Mouse (Mus musculus): ENCODE results near the gene Celf2. TPM values are rescaled to one million over a fixed set of nuclear protein-coding genes. Genes with fewer than 3 reads are reported as not detected.

Gene Celf2
- polyA plus RNA-seq, 1 experiment, result 17.4 TPM

DNA sequence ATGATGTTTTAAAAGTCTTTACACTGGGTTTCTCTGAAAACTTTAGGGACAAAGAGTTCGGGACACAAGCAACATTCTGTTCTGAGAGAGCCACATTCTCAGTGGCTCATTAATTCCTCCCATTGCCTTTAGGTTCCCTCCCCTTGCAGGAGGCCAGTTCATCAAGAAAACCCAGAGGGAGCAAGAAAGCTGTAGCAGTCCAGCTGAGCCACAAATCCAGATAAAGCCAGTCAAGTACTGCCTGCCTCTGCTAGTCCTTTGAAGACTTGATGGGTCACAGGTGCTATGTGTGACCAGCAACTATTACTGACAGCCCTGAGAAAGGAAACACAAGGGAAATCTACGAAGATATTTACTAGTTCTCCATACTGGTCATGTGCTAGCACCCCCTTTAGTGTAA, 681.8 kb downstream of the Celf2 start:
- Histone ChIP-seq H3K4me3 (ENCODE audit: control insufficient read depth, low read depth, low read length) (no peak overlapping the region), H3K27me3 (ENCODE audit: control insufficient read depth, insufficient read depth, low read length) (no peaks in the 10 kb centered on the region), H3K36me3 (ENCODE audit: control insufficient read depth, insufficient read depth, low read length) (no peaks in the 10 kb centered on the region), H3K27ac (ENCODE audit: control insufficient read depth, insufficient read depth, low read depth, low read length) (no peak overlapping the region), H3K4me1 (ENCODE audit: control insufficient read depth, insufficient read depth, low read length) (no peaks in the 10 kb centered on the region)
- TF ChIP-seq CTCF (IDR thresholded peaks at IDR 0.05; ENCODE audit: control insufficient read depth, insufficient read depth, insufficient replicate concordance, low read depth, low read length), result no peak
- TF ChIP-seq POLR2A (IDR thresholded peaks at IDR 0.05; ENCODE audit: control insufficient read depth, low read depth, low read length), result no peak

DNA sequence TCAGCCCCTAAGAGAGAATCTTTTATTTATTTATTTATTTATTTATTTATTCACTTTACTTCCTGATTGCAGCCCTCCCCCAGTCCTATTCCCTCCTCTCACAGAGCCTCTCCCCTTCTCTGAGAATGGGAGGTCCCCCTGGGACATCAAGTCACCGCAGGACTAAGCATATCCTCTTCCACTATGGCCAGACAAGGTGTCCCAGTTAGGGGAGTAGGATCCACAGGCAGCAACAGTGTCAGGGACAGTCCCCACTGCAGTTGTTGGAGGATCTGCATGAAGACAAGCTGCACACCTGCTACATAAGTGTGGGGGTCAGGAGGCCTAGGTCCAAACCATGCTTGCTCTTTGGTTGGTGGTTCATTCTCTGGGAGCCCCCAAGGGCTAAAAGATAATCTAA, 686.3 kb downstream of the Celf2 start:
- Histone ChIP-seq H3K27ac (ENCODE audit: control insufficient read depth, insufficient read depth, low read depth, low read length) (no peak overlapping the region), H3K27me3 (ENCODE audit: control insufficient read depth, insufficient read depth, low read length) (no peaks in the 10 kb centered on the region), H3K4me1 (ENCODE audit: control insufficient read depth, insufficient read depth, low read length) (no peaks in the 10 kb centered on the region), H3K36me3 (ENCODE audit: control insufficient read depth, insufficient read depth, low read length) (no peaks in the 10 kb centered on the region), H3K4me3 (ENCODE audit: control insufficient read depth, low read depth, low read length) (no peak overlapping the region)
- TF ChIP-seq CTCF (IDR thresholded peaks at IDR 0.05; ENCODE audit: control insufficient read depth, insufficient read depth, insufficient replicate concordance, low read depth, low read length), result no peak
- TF ChIP-seq POLR2A (IDR thresholded peaks at IDR 0.05; ENCODE audit: control insufficient read depth, low read depth, low read length), result no peak

DNA sequence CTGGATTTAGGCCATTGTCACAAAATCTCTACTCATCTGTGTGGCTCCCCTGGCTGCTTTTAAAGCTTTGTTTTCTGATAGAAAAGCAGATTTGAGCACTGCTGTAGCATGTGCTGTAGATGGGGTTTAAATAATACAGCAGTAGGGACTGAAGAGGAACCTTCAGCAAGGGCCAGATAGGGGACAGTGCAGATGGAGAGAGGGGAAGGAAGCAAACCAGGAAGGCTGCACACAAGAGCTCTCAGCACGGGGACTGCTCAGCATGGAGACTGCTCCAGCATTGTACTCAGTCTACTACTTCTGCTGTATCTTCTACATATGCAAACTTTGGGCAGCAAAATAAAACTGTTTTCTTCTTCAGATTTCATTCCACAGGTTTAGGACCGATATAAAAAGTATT, 687.8 kb downstream of the Celf2 start:
- TF ChIP-seq POLR2A (IDR thresholded peaks at IDR 0.05; ENCODE audit: control insufficient read depth, low read depth, low read length) (no peak), CTCF (IDR thresholded peaks at IDR 0.05; ENCODE audit: control insufficient read depth, insufficient read depth, insufficient replicate concordance, low read depth, low read length) (no peak)
- no peak overlapping the region for H3K27ac ChIP-seq (ENCODE audit: control insufficient read depth, insufficient read depth, low read depth, low read length)
- H3K27me3 ChIP-seq (ENCODE audit: control insufficient read depth, insufficient read depth, low read length), result no peaks in the 10 kb centered on the region

DNA sequence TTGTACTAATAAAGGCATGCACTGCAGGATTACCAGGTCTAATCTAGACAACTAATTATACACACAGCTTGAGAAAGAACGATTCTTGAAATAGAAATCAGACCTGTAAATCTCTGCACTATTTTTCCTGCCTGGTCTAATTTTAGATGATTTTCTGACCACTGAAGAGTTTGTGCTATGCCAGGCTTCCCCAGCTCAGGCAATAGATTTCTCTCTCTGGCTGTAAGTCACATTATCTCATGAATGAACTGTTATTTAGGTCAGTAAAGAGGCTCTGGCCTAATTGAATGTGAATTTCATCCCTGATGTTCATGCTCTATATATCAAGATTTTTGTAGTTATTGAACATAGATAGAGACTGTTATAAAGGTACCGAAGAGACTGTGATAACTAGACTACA, 694.1 kb downstream of the Celf2 start:
- no peaks in the 10 kb centered on the region for H3K4me1 ChIP-seq (ENCODE audit: control insufficient read depth, insufficient read depth, low read length)
- TF ChIP-seq POLR2A (IDR thresholded peaks at IDR 0.05; ENCODE audit: control insufficient read depth, low read depth, low read length) (no peak), CTCF (IDR thresholded peaks at IDR 0.05; ENCODE audit: control insufficient read depth, insufficient read depth, insufficient replicate concordance, low read depth, low read length) (no peak)
- no peaks in the 10 kb centered on the region for H3K27me3 ChIP-seq (ENCODE audit: control insufficient read depth, insufficient read depth, low read length)
- no peak overlapping the region for H3K27ac ChIP-seq (ENCODE audit: control insufficient read depth, insufficient read depth, low read depth, low read length)
- H3K36me3 ChIP-seq (ENCODE audit: control insufficient read depth, insufficient read depth, low read length), result no peaks in the 10 kb centered on the region
- no peak overlapping the region for H3K4me3 ChIP-seq (ENCODE audit: control insufficient read depth, low read depth, low read length)

More for the DNA sequence above, 687.8 kb downstream of the Celf2 start:
- H3K36me3 ChIP-seq (ENCODE audit: control insufficient read depth, insufficient read depth, low read length), result no peaks in the 10 kb centered on the region
- no peaks in the 10 kb centered on the region for H3K4me1 ChIP-seq (ENCODE audit: control insufficient read depth, insufficient read depth, low read length)
- no peak overlapping the region for H3K4me3 ChIP-seq (ENCODE audit: control insufficient read depth, low read depth, low read length)

- Histone ChIP-seq H3K36me3 (ENCODE audit: control insufficient read depth, insufficient read depth, low read length) (no peaks in the 10 kb centered on the region), H3K4me1 (ENCODE audit: control insufficient read depth, insufficient read depth, low read length) (no peaks in the 10 kb centered on the region), H3K4me3 (ENCODE audit: control insufficient read depth, low read depth, low read length) (no peak overlapping the region), H3K27ac (ENCODE audit: control insufficient read depth, insufficient read depth, low read depth, low read length) (no peak overlapping the region), H3K27me3 (ENCODE audit: control insufficient read depth, insufficient read depth, low read length) (no peaks in the 10 kb centered on the region)
- TF ChIP-seq POLR2A (IDR thresholded peaks at IDR 0.05; ENCODE audit: control insufficient read depth, low read depth, low read length), result no peak
- no peak for TF ChIP-seq CTCF (IDR thresholded peaks at IDR 0.05; ENCODE audit: control insufficient read depth, insufficient read depth, insufficient replicate concordance, low read depth, low read length)
Observed at GRCm38 (mm10) chr2:6808736-6809135, 700.6 kb downstream of the Celf2 start.

DNA sequence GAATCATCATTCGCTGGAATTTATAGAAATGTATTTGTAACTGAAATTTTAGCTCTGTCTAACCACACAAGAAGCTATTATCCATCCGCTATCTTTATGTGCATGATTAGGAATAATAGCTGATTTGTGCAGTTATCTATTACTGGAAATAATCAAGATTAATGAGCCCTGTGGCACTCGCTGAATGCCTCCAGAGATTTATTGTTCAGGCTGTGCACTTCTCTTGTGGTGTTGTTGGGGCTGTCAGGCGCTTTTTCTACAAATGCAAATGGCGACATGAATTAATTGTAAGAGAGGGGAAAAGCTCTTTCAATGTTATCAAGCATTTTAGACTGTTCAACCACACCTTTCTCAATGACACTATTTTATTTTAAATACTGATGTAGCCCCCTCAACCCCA, 712.6 kb downstream of the Celf2 start:
- Histone ChIP-seq H3K4me1 (ENCODE audit: control insufficient read depth, insufficient read depth, low read length) (no peaks in the 10 kb centered on the region), H3K36me3 (ENCODE audit: control insufficient read depth, insufficient read depth, low read length) (no peaks in the 10 kb centered on the region), H3K4me3 (ENCODE audit: control insufficient read depth, low read depth, low read length) (no peak overlapping the region; the same call in none of the 2 replicates), H3K27me3 (ENCODE audit: control insufficient read depth, insufficient read depth, low read length) (no peaks in the 10 kb centered on the region), H3K27ac (ENCODE audit: control insufficient read depth, insufficient read depth, low read depth, low read length) (no peak overlapping the region)
- TF ChIP-seq POLR2A (IDR thresholded peaks at IDR 0.05; ENCODE audit: control insufficient read depth, low read depth, low read length), result no peak
- TF ChIP-seq CTCF (IDR thresholded peaks at IDR 0.05; ENCODE audit: control insufficient read depth, insufficient read depth, insufficient replicate concordance, low read depth, low read length), result no peak

DNA sequence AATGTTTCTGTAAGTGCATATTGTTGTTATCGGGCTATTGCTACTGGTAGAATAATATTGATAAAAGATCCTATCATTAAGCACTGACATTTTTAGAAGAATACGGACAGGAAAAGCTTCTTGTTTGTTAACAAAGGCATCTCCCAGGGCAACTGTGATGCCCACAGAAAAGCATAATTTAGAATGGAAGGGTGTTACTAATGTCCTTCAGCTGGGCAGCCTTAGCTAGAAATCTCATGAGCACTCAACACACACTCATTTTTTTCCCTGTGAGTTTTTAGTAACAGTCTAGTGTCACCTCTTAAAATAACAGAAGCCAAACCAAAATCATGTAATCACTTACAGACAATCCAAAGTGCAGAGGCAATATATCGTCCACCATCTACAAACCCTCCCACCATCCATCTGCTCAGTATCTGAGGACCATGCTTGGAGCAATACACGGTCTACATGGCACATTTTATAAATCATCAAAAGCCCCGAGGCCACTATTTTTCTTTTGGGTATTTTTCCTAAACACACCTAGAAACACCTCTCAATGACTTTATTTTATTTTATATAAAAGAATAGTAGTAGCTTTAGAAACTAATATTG, 713.3 kb downstream of the Celf2 start:
- H3K4me3 ChIP-seq (ENCODE audit: control insufficient read depth, low read depth, low read length), result no peak overlapping the region
- H3K36me3 ChIP-seq (ENCODE audit: control insufficient read depth, insufficient read depth, low read length), result no peaks in the 10 kb centered on the region
- no peaks in the 10 kb centered on the region for H3K27me3 ChIP-seq (ENCODE audit: control insufficient read depth, insufficient read depth, low read length)
- no peak overlapping the region for H3K27ac ChIP-seq (ENCODE audit: control insufficient read depth, insufficient read depth, low read depth, low read length)
- no peaks in the 10 kb centered on the region for H3K4me1 ChIP-seq (ENCODE audit: control insufficient read depth, insufficient read depth, low read length)
- TF ChIP-seq CTCF (IDR thresholded peaks at IDR 0.05; ENCODE audit: control insufficient read depth, insufficient read depth, insufficient replicate concordance, low read depth, low read length), result no peak

- Histone ChIP-seq H3K27ac (ENCODE audit: control insufficient read depth, insufficient read depth, low read depth, low read length) (no peak overlapping the region), H3K36me3 (ENCODE audit: control insufficient read depth, insufficient read depth, low read length) (no peaks in the 10 kb centered on the region), H3K27me3 (ENCODE audit: control insufficient read depth, insufficient read depth, low read length) (no peaks in the 10 kb centered on the region), H3K4me1 (ENCODE audit: control insufficient read depth, insufficient read depth, low read length) (no peaks in the 10 kb centered on the region), H3K4me3 (ENCODE audit: control insufficient read depth, low read depth, low read length) (no peak overlapping the region)
- TF ChIP-seq CTCF (IDR thresholded peaks at IDR 0.05; ENCODE audit: control insufficient read depth, insufficient read depth, insufficient replicate concordance, low read depth, low read length) (no peak), POLR2A (IDR thresholded peaks at IDR 0.05; ENCODE audit: control insufficient read depth, low read depth, low read length) (no peak)
Observed at GRCm38 (mm10) chr2:6794858-6795257, 714.5 kb downstream of the Celf2 start.
